Mouse (Mus musculus) lung, adult 2 months (tissue): ENCODE results near the gene Camkk2. TPM values are rescaled to one million over a fixed set of nuclear protein-coding genes. Genes with fewer than 3 reads are reported as not detected.

Source experiments
- DNase-seq: peaks from one replicate; pipeline ENCODE4 v3.0.0; 2022
- H3K4me1 ChIP-seq: fragments of 200-500 bp; 2 replicates; pipeline ENCODE4 v1.6.1; 2011; ENCODE audit warnings: low read length; ENCODE audit not compliant: control insufficient read depth, insufficient read depth
- H3K4me3 ChIP-seq: fragments of 200-500 bp; replicated peaks from 2 replicates; pipeline ENCODE3; 2011; ENCODE audit warnings: low read depth, mild to moderate bottlenecking, control low read depth, low read length; ENCODE audit errors: extremely low read depth
- CTCF ChIP-seq: fragments of 200-500 bp; IDR thresholded peaks from 2 replicates; pipeline ENCODE4 v1.5.1; 2011; ENCODE audit warnings: mild to moderate bottlenecking, low read length, control low read depth; ENCODE audit not compliant: insufficient read depth
- POLR2A ChIP-seq: fragments of 200-500 bp; IDR thresholded peaks from 2 replicates; pipeline ENCODE4 v1.6.1; 2011; ENCODE audit warnings: low read depth, mild to moderate bottlenecking, control low read depth, low read length, borderline replicate concordance; ENCODE audit errors: extremely low read depth
- WGBS: fragments of 180-500 bp; shearing (Covaris S2); methylation state at CpG from one replicate; pipeline ENCODE4 v1.1.7; 2018; 5-methylcytosine and 5-hydroxymethylcytosine counted together
- polyA plus RNA-seq: library from polyadenylated mRNA; depleted of rRNA; stranded (reverse); fragments of >200 nt; gene quantifications from 2 replicates; pipeline ENCODE4 v1.2.3, GENCODE M21; 2012

The Camkk2 gene
- polyA plus RNA-seq, 1 experiment = 33.3 TPM

DNA sequence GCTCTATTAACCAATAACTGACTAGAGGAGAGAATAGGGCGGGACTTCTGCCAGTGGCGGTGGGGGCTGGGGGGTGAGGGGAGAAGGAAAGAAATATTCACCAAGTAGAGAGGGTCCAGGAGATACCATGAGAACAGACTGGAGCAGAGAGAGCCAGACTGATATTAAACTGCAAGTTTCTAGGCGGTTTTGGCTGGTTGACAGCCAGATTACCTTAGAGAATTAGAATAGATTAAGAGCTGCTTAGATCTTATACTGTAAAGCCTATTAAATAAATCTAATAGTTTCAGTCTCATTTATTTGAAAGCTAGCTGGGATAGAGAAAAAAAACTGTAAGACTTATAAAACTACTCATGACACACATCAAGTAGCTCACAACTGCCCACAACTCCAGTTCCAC lies 74.0 kb downstream of the Camkk2 start:
- 80% methylated on average over 3 of the region's 3 CpGs for WGBS
- no peak overlapping the region for H3K4me3 ChIP-seq

DNA sequence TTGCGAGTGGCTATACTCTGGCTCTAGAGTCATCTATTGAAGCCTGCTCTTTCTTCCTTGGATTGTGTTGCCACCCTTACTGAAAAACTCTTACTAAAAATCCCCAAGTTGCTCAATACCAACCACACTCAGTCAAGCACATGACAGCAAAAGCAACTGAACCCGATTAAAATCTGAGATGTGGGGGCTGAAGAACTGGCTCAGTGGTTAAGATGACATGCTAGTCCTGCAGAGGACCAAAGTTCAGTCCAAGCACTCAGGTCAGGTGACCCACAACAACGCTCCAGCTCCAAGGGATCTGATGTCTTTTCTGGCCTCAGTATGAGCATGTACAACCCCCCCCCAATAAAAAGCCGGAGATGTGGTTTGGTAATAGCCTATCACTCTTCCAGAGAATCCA lies 74.6 kb downstream of the Camkk2 start:
- Histone ChIP-seq H3K4me3 (no peak overlapping the region), H3K4me1 (peaks cover 11% of the 10 kb centered on the region)
- WGBS = 66% methylated on average over 4 of the region's 4 CpGs
- no peak for DNase-seq
- TF ChIP-seq CTCF (no peak), POLR2A (no peak)

More for the DNA sequence above, 74.0 kb downstream of the Camkk2 start:
- TF ChIP-seq CTCF (no peak), POLR2A (no peak)
- DNase-seq = no peak
- peaks cover 10% of the 10 kb centered on the region for H3K4me1 ChIP-seq

DNA sequence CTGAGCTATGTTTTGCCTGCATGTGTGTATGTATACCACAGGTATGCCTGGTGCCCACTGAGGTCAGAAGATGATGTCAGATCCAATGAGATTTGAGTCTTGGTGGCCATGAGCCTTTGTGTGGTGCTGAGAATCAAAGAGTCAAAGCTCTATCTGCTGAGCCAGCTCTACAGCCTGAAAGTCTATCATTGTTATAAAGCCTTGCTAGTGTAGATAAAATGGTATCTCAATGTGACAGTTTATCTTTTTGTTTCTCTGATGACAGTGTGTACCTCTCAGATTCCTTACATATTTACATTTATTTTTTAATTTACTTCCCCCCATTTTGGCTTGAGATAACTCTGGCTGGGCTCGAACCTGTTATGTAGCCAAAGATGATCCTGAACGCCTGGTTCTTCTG lies 75.6 kb downstream of the Camkk2 start:
- 92% methylated on average over 2 of the region's 2 CpGs for WGBS
- Histone ChIP-seq H3K4me3 (no peak overlapping the region), H3K4me1 (peaks cover 19% of the 10 kb centered on the region)
- no peak for TF ChIP-seq CTCF
- TF ChIP-seq POLR2A = no peak
- no peak for DNase-seq

DNA sequence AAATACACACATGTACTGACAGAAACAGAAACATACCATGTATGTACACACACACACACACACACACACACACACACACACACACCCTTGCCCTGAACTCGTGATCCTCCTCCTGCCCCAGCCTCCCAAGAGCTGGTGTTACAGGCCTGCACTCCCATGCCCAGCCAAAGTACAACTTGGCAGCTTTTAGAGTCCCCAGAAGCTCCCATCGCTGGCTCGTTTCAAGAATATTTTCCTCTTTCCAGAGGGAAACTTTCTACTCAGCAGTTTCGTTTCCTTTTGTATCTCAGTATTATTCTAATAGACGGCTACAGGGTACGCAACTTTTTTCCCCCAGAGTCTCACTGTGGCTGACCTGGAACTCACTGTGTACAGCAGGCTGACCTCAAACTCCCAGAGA lies 77.1 kb downstream of the Camkk2 start:
- no peak overlapping the region for H3K4me3 ChIP-seq
- WGBS = 48% methylated on average over 6 of the region's 6 CpGs
- DNase-seq = no peak
- TF ChIP-seq POLR2A (no peak), CTCF (no peak)
- peaks cover 17% of the 10 kb centered on the region for H3K4me1 ChIP-seq

DNA sequence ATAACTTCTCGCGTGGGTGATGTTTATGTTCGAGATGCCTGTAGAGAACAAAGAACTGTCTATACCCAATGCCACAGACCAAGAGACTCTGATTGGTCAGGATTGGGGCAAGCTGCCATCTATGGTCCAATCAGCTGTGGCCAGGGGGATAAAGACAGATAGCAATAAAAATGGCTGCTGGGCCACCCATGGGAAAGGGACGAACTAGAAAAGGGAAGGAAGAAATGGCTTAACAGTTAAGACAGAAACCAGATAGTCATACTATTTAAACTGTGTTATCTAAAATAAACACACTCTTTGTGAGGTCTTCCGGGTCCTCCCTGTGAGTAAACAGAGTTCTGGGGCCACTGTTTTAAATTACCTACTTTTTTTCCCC lies 78.4 kb downstream of the Camkk2 start:
- no peak for DNase-seq
- TF ChIP-seq CTCF = no peak
- TF ChIP-seq POLR2A = no peak
- WGBS = 27% methylated on average over 5 of the region's 5 CpGs
- Histone ChIP-seq H3K4me1 (peaks cover 23% of the 10 kb centered on the region), H3K4me3 (no peak overlapping the region)

GRCm38 (mm10) chr5:122700109-122700836 lies 78.9 kb downstream of the Camkk2 start:
- no peak for DNase-seq
- 57% methylated on average over 12 of the region's 12 CpGs for WGBS
- Histone ChIP-seq H3K4me3 (no peak overlapping the region), H3K4me1 (peaks cover 23% of the 10 kb centered on the region)
- TF ChIP-seq POLR2A (no peak), CTCF (no peak)

DNA sequence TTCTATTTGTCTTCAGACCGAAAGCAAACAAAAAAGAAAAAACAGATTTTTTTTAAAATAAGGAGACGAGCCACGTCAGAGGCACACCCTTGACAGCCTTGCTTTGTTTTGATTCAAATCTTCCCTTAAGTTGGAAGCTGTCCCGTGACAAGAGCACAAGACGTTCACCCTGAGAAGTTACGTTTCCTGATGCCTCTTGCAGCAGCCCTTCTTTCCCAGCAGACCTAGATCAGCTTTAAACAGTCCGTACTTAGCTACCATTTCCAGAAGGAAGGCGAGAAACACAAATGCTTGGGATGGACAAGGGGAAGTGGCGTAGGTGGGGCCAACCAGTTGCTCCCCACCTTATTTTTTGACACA lies 80.5 kb downstream of the Camkk2 start:
- DNase-seq = no peak
- H3K4me1 ChIP-seq = peaks cover 25% of the 10 kb centered on the region
- no peak for TF ChIP-seq CTCF
- TF ChIP-seq POLR2A = no peak
- 30% methylated on average over 9 of the region's 9 CpGs for WGBS
- no peak overlapping the region for H3K4me3 ChIP-seq

GRCm38 (mm10) chr5:122698041-122698700 lies 81.0 kb downstream of the Camkk2 start:
- TF ChIP-seq CTCF = no peak
- TF ChIP-seq POLR2A = no peak
- WGBS = 51% methylated on average over 10 of the region's 10 CpGs
- Histone ChIP-seq H3K4me3 (no peak overlapping the region), H3K4me1 (peaks cover 25% of the 10 kb centered on the region)
- DNase-seq = no peak

GRCm38 (mm10) chr5:122695516-122695915 lies 83.7 kb downstream of the Camkk2 start:
- Histone ChIP-seq H3K4me1 (peaks cover 24% of the 10 kb centered on the region), H3K4me3 (no peak overlapping the region)
- TF ChIP-seq POLR2A (no peak), CTCF (no peak)
- DNase-seq = no peak
- 79% methylated on average over 8 of the region's 8 CpGs for WGBS
